In the genomic region with DNA sequence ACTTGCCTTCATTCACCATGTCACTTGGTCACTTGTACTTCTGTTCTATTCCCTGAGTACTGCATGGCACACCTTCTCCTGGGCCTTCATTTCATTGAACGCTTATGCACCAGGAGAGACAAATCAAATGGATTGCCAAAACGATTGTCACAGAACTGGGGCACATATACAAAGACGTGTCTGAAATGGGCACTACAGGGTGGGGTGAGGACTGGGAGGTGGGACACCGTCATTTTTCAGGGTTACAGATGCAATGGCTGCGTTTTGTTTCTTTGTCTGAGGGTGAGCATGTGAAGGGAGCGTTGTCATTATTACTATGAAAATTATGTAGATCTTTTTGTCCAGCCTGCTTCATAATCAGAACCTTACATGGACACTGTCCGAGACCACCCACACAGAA, we compare ENCODE assay signal across 27 mouse cellular contexts.
A peak's percentile ranks its signal among the peaks of the same experiment; 100 is the strongest.
DNase-seq lines count a peak whose midpoint lies in the region; ATAC-seq lines count a peak whose summit lies in the region.
"Had no signal": no experiment of that assay in that cellular context is flagged by ENCODE, and none has a peak within 500 bp of the region (broad histone marks: within the 10 kb centered on the region; RNA-seq: fewer than 3 reads in every experiment).

No protein-coding gene starts in this region.

- 84% methylated on average over 7 of the region's 7 CpGs for WGBS in hindbrain, embryonic 13.5 days
- WGBS in hindbrain, embryonic 12.5 days: 87% methylated on average over 7 of the region's 7 CpGs
- 72% methylated on average over 7 of the region's 7 CpGs for WGBS in midbrain, embryonic 14.5 days
- WGBS in midbrain, embryonic 10.5 days: 93% methylated on average over 7 of the region's 7 CpGs
- 82% methylated on average over 7 of the region's 7 CpGs for WGBS in midbrain, embryonic 15.5 days

- intact Hi-C loops in left cerebral cortex, postnatal 25 days (cut with DNase I): no loop called here

- H3K27ac ChIP-seq in hindbrain, embryonic 13.5 days: no peak overlapping the region
- H3K27ac ChIP-seq in hindbrain, embryonic 12.5 days: no peak overlapping the region
- 0 out of 2 replicates have a peak overlapping the region, but pooled peaks have one; percentile 74 for H3K27ac ChIP-seq in midbrain, embryonic 14.5 days (replicated peaks; ENCODE audit: low read depth, low read length)
- no peak overlapping the region for H3K27ac ChIP-seq in midbrain, embryonic 10.5 days (replicated peaks)
- peak overlapping the region; percentile 75 for H3K27ac ChIP-seq in midbrain, embryonic 15.5 days
- H3K27ac ChIP-seq: embryonic facial prominence, embryonic 13.5 days; kidney, postnatal 0 days; liver, embryonic 12.5 days; macrophage; neural tube, embryonic 15.5 days had no signal

- no peak for DNase-seq in midbrain, embryonic 14.5 days
- DNase-seq in midbrain, embryonic 10.5 days (ENCODE audit: low spot score): no peak
- DNase-seq in left cerebral cortex, postnatal 25 days (ENCODE audit: low spot score in 2 of 2): no peak
- DNase-seq: adrenal gland, adult 2 months; adrenal gland, postnatal 36 days; B cell, adult 2 months; cerebellum, adult 18-20 months; cerebellum, postnatal 10 days; gastrocnemius, postnatal 14 days; heart, postnatal 36 days; kidney, adult 8-10 months; kidney, postnatal 4 days; left cerebral cortex, postnatal 4 days; liver, postnatal 0 days; retina, postnatal 1 day; right cerebral cortex, postnatal 14 days had no signal

- 0 out of 2 replicates have a peak, but pooled peaks have one; percentile 3 for ATAC-seq in hindbrain, embryonic 13.5 days (ENCODE audit: low FRiP score)
- no peak for ATAC-seq in hindbrain, embryonic 12.5 days (ENCODE audit: low FRiP score)
- no peak for ATAC-seq in midbrain, embryonic 14.5 days (ENCODE audit: low FRiP score, low TSS enrichment)
- peak; percentile 59 for ATAC-seq in midbrain, embryonic 15.5 days (replicated peaks)
- ATAC-seq: inflammation-experienced regulatory T-cells, adult 6 months; liver, embryonic 12.5 days; liver, postnatal 0 days; lung, postnatal 0 days had no signal

- no peaks in the 10 kb centered on the region for H3K27me3 ChIP-seq in hindbrain, embryonic 13.5 days
- H3K27me3 ChIP-seq in hindbrain, embryonic 12.5 days: no peaks in the 10 kb centered on the region
- H3K27me3 ChIP-seq in midbrain, embryonic 14.5 days (ENCODE audit: control insufficient read depth, insufficient read depth, low read length): no peaks in the 10 kb centered on the region
- H3K27me3 ChIP-seq in midbrain, embryonic 10.5 days (ENCODE audit: low read depth, poor library complexity, severe bottlenecking): no peaks in the 10 kb centered on the region
- no peaks in the 10 kb centered on the region for H3K27me3 ChIP-seq in midbrain, embryonic 15.5 days (replicated peaks)
- H3K27me3 ChIP-seq: liver, embryonic 12.5 days; neural tube, embryonic 15.5 days had no signal

- H3K9me3 ChIP-seq in hindbrain, embryonic 13.5 days: no peaks in the 10 kb centered on the region
- no peaks in the 10 kb centered on the region for H3K9me3 ChIP-seq in hindbrain, embryonic 12.5 days (replicated peaks)
- no peaks in the 10 kb centered on the region for H3K9me3 ChIP-seq in midbrain, embryonic 14.5 days (ENCODE audit: control insufficient read depth, low read length)
- no peaks in the 10 kb centered on the region for H3K9me3 ChIP-seq in midbrain, embryonic 10.5 days (replicated peaks)
- H3K9me3 ChIP-seq in midbrain, embryonic 15.5 days: no peaks in the 10 kb centered on the region
- H3K9me3 ChIP-seq: embryonic facial prominence, embryonic 13.5 days; liver, embryonic 12.5 days; neural tube, embryonic 15.5 days had no signal

- no peak overlapping the region for H3K4me3 ChIP-seq in hindbrain, embryonic 13.5 days
- no peak overlapping the region for H3K4me3 ChIP-seq in hindbrain, embryonic 12.5 days
- no peak overlapping the region for H3K4me3 ChIP-seq in midbrain, embryonic 14.5 days (replicated peaks; ENCODE audit: low read depth, low read length)
- no peak overlapping the region for H3K4me3 ChIP-seq in midbrain, embryonic 10.5 days
- H3K4me3 ChIP-seq in midbrain, embryonic 15.5 days: no peak overlapping the region
- H3K4me3 ChIP-seq: embryonic facial prominence, embryonic 13.5 days; liver, embryonic 12.5 days; neural tube, embryonic 15.5 days had no signal

- H3K36me3 ChIP-seq in hindbrain, embryonic 13.5 days: no peaks in the 10 kb centered on the region
- no peaks in the 10 kb centered on the region for H3K36me3 ChIP-seq in hindbrain, embryonic 12.5 days
- no peaks in the 10 kb centered on the region for H3K36me3 ChIP-seq in midbrain, embryonic 14.5 days (ENCODE audit: control insufficient read depth, insufficient read depth, low read length)
- no peaks in the 10 kb centered on the region for H3K36me3 ChIP-seq in midbrain, embryonic 10.5 days
- H3K36me3 ChIP-seq in midbrain, embryonic 15.5 days (replicated peaks): no peaks in the 10 kb centered on the region
- H3K36me3 ChIP-seq: embryonic facial prominence, embryonic 13.5 days; liver, embryonic 12.5 days; neural tube, embryonic 15.5 days had no signal

- peaks cover 15% of the 10 kb centered on the region; the same call in 1 of the 2 replicates for H3K4me1 ChIP-seq in hindbrain, embryonic 13.5 days (replicated peaks)
- H3K4me1 ChIP-seq in hindbrain, embryonic 12.5 days: no peaks in the 10 kb centered on the region
- H3K4me1 ChIP-seq in midbrain, embryonic 14.5 days (ENCODE audit: control insufficient read depth, insufficient read depth, low read length): peaks cover 12% of the 10 kb centered on the region
- H3K4me1 ChIP-seq in midbrain, embryonic 10.5 days: peaks cover 10% of the 10 kb centered on the region
- peaks cover 13% of the 10 kb centered on the region for H3K4me1 ChIP-seq in midbrain, embryonic 15.5 days
- H3K4me1 ChIP-seq: embryonic facial prominence, embryonic 13.5 days; liver, embryonic 12.5 days; neural tube, embryonic 15.5 days had no signal

- H3K4me2 ChIP-seq in hindbrain, embryonic 13.5 days: no peak overlapping the region
- H3K4me2 ChIP-seq in hindbrain, embryonic 12.5 days (replicated peaks): no peak overlapping the region
- H3K4me2 ChIP-seq in midbrain, embryonic 14.5 days (ENCODE audit: low read length): no peak overlapping the region
- no peak overlapping the region for H3K4me2 ChIP-seq in midbrain, embryonic 15.5 days
- H3K4me2 ChIP-seq: embryonic facial prominence, embryonic 13.5 days; heart, embryonic 11.5 days; liver, embryonic 12.5 days; neural tube, embryonic 15.5 days had no signal

- H3K9ac ChIP-seq in hindbrain, embryonic 13.5 days: no peak overlapping the region
- no peak overlapping the region for H3K9ac ChIP-seq in hindbrain, embryonic 12.5 days
- no peak overlapping the region for H3K9ac ChIP-seq in midbrain, embryonic 14.5 days (replicated peaks; ENCODE audit: low read length)
- H3K9ac ChIP-seq in midbrain, embryonic 15.5 days: no peak overlapping the region
- H3K9ac ChIP-seq: embryonic facial prominence, embryonic 13.5 days; liver, embryonic 12.5 days; liver, postnatal 0 days; neural tube, embryonic 15.5 days had no signal

Comparison
In these comparisons a context has a peak if more than half of its experiments do, and no peak if none do; other contexts are left out.
1. ATAC-seq: peak in hindbrain, embryonic 13.5 days (single experiment) and midbrain, embryonic 15.5 days (single experiment); none in hindbrain, embryonic 12.5 days (single experiment) and midbrain, embryonic 14.5 days (single experiment).
2. H3K27ac ChIP-seq: peak in midbrain, embryonic 14.5 days (single experiment) and midbrain, embryonic 15.5 days (single experiment); none in hindbrain, embryonic 13.5 days (single experiment), hindbrain, embryonic 12.5 days (single experiment) and midbrain, embryonic 10.5 days (single experiment).